Mouse (Mus musculus): ENCODE results near the gene Olfr521. TPM values are rescaled to one million over a fixed set of nuclear protein-coding genes. Genes with fewer than 3 reads are reported as not detected.
"Not testable (repeated sequence)": the region's sequence is repeated elsewhere in the genome, so short reads cannot be mapped to it uniquely, and the experiment has no call there.

Olfr521 gene
- polyA plus RNA-seq, 1 experiment from 2014 or later: not detected

- H3K4me3 ChIP-seq: no peak overlapping the region
- no peak for ATAC-seq (ENCODE audit: extremely low read depth, insufficient number of reproducible peaks, low FRiP score, low TSS enrichment)
- H3K27me3 ChIP-seq (replicated peaks): no peaks in the 10 kb centered on the region
- H3K27ac ChIP-seq (replicated peaks): no peak overlapping the region
- H3K36me3 ChIP-seq: no peaks in the 10 kb centered on the region
- H3K4me1 ChIP-seq: no peaks in the 10 kb centered on the region
- no peaks in the 10 kb centered on the region for H3K9me3 ChIP-seq
- WGBS: 41% methylated on average over 5 of the region's 5 CpGs
- H3K4me2 ChIP-seq: no peak overlapping the region
- H3K9ac ChIP-seq: no peak overlapping the region
Measured at GRCm38 (mm10) chr7:99788563-99788962, 25.3 kb downstream of the Olfr521 start.

DNA sequence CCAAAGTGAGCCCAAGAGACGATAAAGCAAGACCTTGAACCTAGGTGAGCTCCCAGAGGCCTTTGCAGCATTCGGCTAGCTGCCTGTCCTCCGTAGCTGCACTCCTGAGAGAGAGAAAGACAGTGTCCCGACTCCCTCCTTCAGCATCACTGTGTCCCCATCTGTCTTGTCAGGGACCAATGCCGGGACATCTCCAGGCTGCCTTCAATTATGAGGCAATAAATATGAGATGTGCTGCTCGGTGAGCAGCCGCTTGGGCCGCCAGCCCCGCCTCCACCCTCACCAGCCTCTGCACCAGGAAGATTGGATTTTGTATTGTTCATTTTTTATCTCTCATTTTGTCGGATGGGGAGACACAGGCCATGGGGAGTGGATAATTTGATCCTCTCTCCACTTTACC lies 27.5 kb downstream of the Olfr521 start:
- H3K9me3 ChIP-seq: no peaks in the 10 kb centered on the region
- H3K9ac ChIP-seq: no peak overlapping the region
- peaks cover 9% of the 10 kb centered on the region for H3K4me1 ChIP-seq
- ATAC-seq (ENCODE audit: extremely low read depth, insufficient number of reproducible peaks, low FRiP score, low TSS enrichment): no peak
- no peak overlapping the region for H3K4me3 ChIP-seq
- H3K27ac ChIP-seq (replicated peaks): no peak overlapping the region
- no peaks in the 10 kb centered on the region for H3K36me3 ChIP-seq
- H3K4me2 ChIP-seq: no peak overlapping the region
- peaks cover 15% of the 10 kb centered on the region; the same call in 1 of the 2 replicates for H3K27me3 ChIP-seq (replicated peaks)
- 84% methylated on average over 10 of the region's 10 CpGs for WGBS

DNA sequence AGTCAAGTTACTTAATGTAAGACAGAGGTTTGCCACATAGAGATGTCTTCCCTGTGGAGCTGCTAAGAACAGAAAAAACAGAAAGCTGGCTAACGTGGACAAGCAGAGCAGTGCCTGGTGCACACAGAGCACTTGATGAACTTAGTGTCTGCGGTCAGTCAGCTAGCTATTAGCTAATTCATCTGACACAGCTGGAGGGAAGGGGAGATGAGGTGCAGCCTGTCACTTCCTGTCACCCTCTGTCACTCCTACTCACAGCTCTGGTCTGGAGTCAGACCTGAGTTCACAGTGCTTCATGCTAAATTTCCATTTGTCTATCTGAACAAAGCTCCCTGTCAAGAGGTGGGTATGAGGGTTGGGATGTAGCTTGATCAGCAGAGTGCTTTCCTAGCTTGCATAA lies 30.8 kb downstream of the Olfr521 start:
- Histone ChIP-seq H3K36me3 (no peaks in the 10 kb centered on the region), H3K4me1 (peaks cover 14% of the 10 kb centered on the region), H3K4me3 (no peak overlapping the region), H3K9ac (no peak overlapping the region), H3K9me3 (no peaks in the 10 kb centered on the region), H3K27ac (replicated peaks) (no peak overlapping the region), H3K27me3 (replicated peaks) (peaks cover 42% of the 10 kb centered on the region), H3K4me2 (no peak overlapping the region)
- WGBS: 53% methylated on average over 2 of the region's 2 CpGs
- no peak for ATAC-seq (ENCODE audit: extremely low read depth, insufficient number of reproducible peaks, low FRiP score, low TSS enrichment)

- ATAC-seq (ENCODE audit: extremely low read depth, insufficient number of reproducible peaks, low FRiP score, low TSS enrichment): no peak
- Histone ChIP-seq H3K27ac (replicated peaks) (no peak overlapping the region), H3K9ac (0 out of 2 replicates have a peak overlapping the region, but pooled peaks have one; percentile 58), H3K4me1 (peaks cover 14% of the 10 kb centered on the region), H3K9me3 (no peaks in the 10 kb centered on the region), H3K36me3 (no peaks in the 10 kb centered on the region), H3K4me2 (peak overlapping the region; percentile 51), H3K4me3 (peak overlapping the region; percentile 17; the same call in 1 of the 2 replicates), H3K27me3 (replicated peaks) (peaks cover 48% of the 10 kb centered on the region)
- 14% methylated on average over 17 of the region's 17 CpGs for WGBS
Measured at GRCm38 (mm10) chr7:99795192-99795981, 32.1 kb downstream of the Olfr521 start.

GRCm38 (mm10) chr7:99796471-99796870 lies 33.2 kb downstream of the Olfr521 start:
- no peak for ATAC-seq (ENCODE audit: extremely low read depth, insufficient number of reproducible peaks, low FRiP score, low TSS enrichment)
- H3K27me3 ChIP-seq (replicated peaks): peaks cover 48% of the 10 kb centered on the region
- 76% methylated on average over 3 of the region's 3 CpGs for WGBS
- H3K4me3 ChIP-seq: no peak overlapping the region
- no peaks in the 10 kb centered on the region for H3K9me3 ChIP-seq
- H3K4me1 ChIP-seq: peaks cover 14% of the 10 kb centered on the region
- no peaks in the 10 kb centered on the region for H3K36me3 ChIP-seq
- no peak overlapping the region for H3K9ac ChIP-seq
- H3K4me2 ChIP-seq: no peak overlapping the region
- no peak overlapping the region for H3K27ac ChIP-seq (replicated peaks)

DNA sequence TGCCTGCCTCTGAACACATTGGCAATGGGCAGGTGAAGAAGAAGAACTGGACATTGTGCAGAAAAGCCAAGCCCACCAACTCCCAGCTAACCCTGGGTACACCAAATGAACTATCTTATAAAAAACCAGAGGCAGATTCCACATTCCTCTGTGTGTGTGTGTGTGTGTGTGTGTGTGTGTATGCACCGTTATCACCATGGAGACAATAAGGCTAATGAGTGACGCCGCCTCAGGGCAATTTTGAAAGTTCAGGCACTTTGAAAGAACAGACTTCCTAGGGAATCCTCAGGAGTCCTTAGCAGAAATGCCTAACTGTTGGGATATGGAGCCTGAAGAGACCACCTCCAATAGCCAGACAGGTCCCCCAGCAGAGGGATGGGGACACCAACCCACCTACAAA lies 34.0 kb downstream of the Olfr521 start:
- Histone ChIP-seq H3K4me3 (no peak overlapping the region), H3K9me3 (no peaks in the 10 kb centered on the region), H3K36me3 (no peaks in the 10 kb centered on the region), H3K27me3 (replicated peaks) (peaks cover 48% of the 10 kb centered on the region), H3K9ac (no peak overlapping the region), H3K27ac (replicated peaks) (no peak overlapping the region), H3K4me2 (no peak overlapping the region), H3K4me1 (peaks cover 14% of the 10 kb centered on the region)
- ATAC-seq (ENCODE audit: extremely low read depth, insufficient number of reproducible peaks, low FRiP score, low TSS enrichment): no peak
- 80% methylated on average over 3 of the region's 3 CpGs for WGBS

DNA sequence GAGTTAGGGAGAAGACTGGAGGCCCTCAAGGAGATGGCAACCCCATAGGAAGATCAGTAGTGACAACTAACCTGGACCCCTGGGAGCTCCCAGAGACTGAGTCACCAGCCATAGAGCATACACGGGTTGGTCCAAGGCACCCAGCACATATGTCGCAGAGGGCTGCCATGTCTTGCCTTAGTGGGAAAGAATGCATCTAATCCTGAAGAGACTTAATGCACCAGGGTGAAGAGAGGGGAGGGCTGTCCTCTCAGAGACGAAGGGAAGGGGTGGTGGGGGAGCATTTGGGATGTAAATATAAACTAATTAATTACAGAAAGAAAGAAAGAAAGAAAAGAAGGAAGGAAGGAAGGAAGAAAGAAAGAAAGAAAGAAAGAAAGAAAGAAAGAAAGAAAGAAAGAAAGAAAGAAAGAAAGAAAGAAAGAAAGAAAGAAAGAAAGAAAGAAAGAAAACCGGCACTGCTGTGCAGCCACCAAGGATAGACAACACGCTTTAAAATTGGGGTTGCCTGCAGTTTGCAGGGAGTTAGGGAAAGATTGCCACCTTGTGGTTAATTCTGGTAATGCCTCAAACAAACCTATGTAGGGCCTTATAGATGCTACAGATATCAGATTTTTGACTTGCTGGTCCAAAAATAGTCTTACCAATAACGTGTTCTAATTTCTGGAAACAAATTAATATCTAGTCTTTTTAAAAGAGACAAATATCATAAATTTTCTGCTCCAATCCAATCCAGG lies 34.8 kb downstream of the Olfr521 start:
- Histone ChIP-seq H3K36me3 (no peaks in the 10 kb centered on the region), H3K27me3 (replicated peaks) (peaks cover 48% of the 10 kb centered on the region), H3K9ac (no peak overlapping the region), H3K27ac (replicated peaks) (no peak overlapping the region), H3K4me2 (no peak overlapping the region), H3K9me3 (no peaks in the 10 kb centered on the region), H3K4me1 (peaks cover 14% of the 10 kb centered on the region), H3K4me3 (no peak overlapping the region)
- WGBS: 35% methylated on average over 6 of the region's 6 CpGs
- ATAC-seq (ENCODE audit: extremely low read depth, insufficient number of reproducible peaks, low FRiP score, low TSS enrichment): no peak

DNA sequence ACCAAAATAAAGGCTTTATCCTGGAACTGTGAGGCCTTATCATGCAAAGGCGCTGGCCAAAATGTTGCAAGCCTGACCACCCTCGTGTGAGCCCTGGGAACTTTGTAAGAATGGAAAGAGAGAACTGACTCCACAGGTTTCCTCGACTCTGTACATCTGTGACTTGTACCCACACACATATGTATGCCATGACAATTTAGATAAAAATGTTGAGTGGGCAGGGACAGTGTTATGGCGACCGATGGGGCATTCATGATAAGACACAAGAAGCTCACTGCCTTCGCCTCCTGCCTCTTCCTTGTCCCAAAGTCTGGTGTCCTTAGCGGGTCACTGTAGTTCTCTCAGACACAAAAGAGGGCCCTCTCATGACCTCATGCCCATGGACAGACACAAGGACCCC lies 35.8 kb downstream of the Olfr521 start:
- Histone ChIP-seq H3K9ac (no peak overlapping the region), H3K27ac (replicated peaks) (no peak overlapping the region), H3K4me1 (peaks cover 14% of the 10 kb centered on the region), H3K9me3 (no peaks in the 10 kb centered on the region), H3K4me2 (no peak overlapping the region), H3K4me3 (no peak overlapping the region), H3K36me3 (no peaks in the 10 kb centered on the region), H3K27me3 (replicated peaks) (peaks cover 46% of the 10 kb centered on the region)
- WGBS: 61% methylated on average over 7 of the region's 7 CpGs
- no peak for ATAC-seq (ENCODE audit: extremely low read depth, insufficient number of reproducible peaks, low FRiP score, low TSS enrichment)

DNA sequence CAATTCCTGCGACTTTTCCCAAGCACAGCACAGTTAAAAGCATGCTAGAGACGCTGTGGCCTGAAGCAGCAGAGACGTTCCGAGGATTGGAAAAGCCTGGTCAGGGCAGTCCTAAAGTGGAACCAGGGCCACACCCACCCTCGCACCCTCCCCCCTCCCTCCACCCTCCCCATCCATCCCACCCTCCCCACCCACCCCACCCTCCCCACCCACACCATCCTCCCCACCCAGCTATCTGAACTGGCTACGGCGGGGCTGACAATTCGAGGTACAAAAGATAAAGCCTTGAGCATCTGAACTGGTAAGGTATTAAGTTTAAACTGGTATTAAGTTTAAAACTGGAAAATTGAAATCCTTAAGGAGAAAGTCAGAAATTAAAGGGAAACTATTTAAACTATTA lies 40.2 kb downstream of the Olfr521 start:
- H3K9ac ChIP-seq: no peak overlapping the region
- no peak overlapping the region for H3K4me3 ChIP-seq
- H3K36me3 ChIP-seq: no peaks in the 10 kb centered on the region
- H3K4me2 ChIP-seq: no peak overlapping the region
- no peaks in the 10 kb centered on the region for H3K9me3 ChIP-seq
- H3K27me3 ChIP-seq (replicated peaks): peaks cover 12% of the 10 kb centered on the region; the same call in 1 of the 2 replicates
- 44% methylated on average over 7 of the region's 8 CpGs for WGBS
- no peak for ATAC-seq (ENCODE audit: extremely low read depth, insufficient number of reproducible peaks, low FRiP score, low TSS enrichment)
- H3K27ac ChIP-seq (replicated peaks): no peak overlapping the region
- H3K4me1 ChIP-seq: 0 out of 2 replicates have a peak, but pooled peaks cover 3% of the 10 kb centered on the region

GRCm38 (mm10) chr7:99804033-99804432 lies 40.7 kb downstream of the Olfr521 start:
- H3K4me3 ChIP-seq; H3K27ac ChIP-seq (replicated peaks); H3K4me1 ChIP-seq; H3K9me3 ChIP-seq; H3K4me2 ChIP-seq; ATAC-seq (ENCODE audit: extremely low read depth, insufficient number of reproducible peaks, low FRiP score, low TSS enrichment); H3K9ac ChIP-seq; H3K36me3 ChIP-seq; H3K27me3 ChIP-seq (replicated peaks): not testable (repeated sequence)
- WGBS: 68% methylated on average over 3 of the region's 3 CpGs

DNA sequence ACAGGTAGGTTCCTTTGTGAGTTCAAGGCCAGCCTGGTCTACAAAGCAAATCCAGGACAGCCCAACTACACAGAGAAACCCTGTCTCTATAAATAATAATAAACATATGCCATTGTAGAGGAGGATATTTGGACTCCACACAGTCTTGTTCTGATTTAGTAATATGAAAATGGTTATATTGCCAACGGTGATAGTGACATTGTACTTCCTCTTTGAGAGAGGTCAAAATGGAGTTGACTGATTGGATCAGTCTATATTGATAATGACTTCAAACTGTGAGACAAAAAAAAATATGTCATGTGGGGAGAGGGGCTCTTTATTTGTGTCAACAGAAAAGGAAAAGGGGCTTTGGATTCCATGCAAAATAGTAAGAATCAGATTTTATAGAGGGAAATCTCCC lies 42.0 kb downstream of the Olfr521 start:
- H3K9ac ChIP-seq: no peak overlapping the region
- H3K9me3 ChIP-seq: no peaks in the 10 kb centered on the region
- no peak overlapping the region for H3K27ac ChIP-seq (replicated peaks)
- H3K4me1 ChIP-seq: 0 out of 2 replicates have a peak, but pooled peaks cover 3% of the 10 kb centered on the region
- H3K27me3 ChIP-seq (replicated peaks): no peaks in the 10 kb centered on the region
- H3K4me2 ChIP-seq: no peak overlapping the region
- H3K36me3 ChIP-seq: no peaks in the 10 kb centered on the region; the same call in 1 of the 2 replicates
- H3K4me3 ChIP-seq: no peak overlapping the region
- WGBS: 93% methylated on average over 1 of the region's 1 CpGs
- ATAC-seq (ENCODE audit: extremely low read depth, insufficient number of reproducible peaks, low FRiP score, low TSS enrichment): no peak
